Mouse (Mus musculus): Measurements from ENCODE around the gene Gm884.
"Not testable (repeated sequence)": the region's sequence is repeated elsewhere in the genome, so short reads cannot be mapped to it uniquely, and the experiment has no call there.

The Gm884 gene

DNA sequence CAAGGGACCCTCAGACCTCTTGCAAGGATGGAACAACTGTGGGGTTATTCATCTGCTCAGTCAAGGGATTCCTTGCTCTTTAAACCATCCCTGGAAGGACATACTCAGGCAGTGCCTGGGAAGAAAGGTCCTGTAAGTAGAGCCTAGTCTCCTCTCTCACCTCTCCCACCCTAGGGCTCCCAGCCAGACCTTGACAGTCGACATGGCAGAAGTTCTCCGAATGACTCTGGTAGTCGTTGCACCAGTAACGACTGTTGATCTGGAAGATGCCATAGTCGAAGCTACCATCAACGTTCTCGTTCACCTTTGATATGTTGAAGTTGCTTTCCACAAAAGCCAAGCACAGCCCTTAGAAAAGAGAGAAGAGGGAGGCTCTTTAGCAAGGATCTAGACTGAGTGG, 13.9 kb upstream of the Gm884 start:
- no peak for DNase-seq (ENCODE audit: low spot score)

DNA sequence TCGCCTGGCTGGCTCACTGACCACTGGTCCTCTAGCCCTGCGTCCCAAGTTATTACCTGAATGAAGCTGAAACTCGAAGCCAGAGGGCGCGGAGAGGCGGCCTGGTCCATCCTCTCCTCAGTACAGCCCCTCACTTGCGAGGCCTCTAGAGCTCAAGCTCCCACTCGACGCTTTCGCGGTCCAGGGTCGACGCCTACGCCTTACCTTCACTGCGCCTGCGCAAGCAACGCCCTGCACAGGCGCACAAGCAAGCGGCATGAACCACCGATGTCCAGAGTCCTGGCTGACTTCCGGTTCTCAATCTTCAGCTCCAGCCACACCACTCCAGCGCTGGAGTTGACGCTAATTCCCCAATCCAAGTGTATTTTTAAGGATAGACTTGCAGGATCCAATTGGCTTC, 6.5 kb upstream of the Gm884 start:
- no peak for DNase-seq (ENCODE audit: low spot score)

DNA sequence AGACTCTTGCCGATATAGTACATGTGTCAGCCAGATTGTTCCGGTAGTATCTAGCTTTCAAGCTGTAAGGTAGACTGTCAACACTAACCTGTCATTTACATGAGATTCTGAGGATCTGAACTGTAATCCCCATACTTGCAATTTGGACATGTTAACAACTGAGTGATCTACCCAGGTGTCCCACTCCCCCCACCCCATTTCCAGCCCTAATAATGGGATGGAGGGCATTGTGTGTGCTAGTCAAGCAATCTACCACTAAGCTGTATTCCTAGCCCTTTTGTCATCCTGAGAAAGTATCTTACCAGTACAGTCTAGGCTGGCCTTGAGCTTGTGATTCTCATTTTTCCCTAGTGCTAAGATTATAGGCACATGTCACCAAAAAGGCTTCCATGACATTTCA, 10.2 kb downstream of the Gm884 start:
- no peak for DNase-seq (ENCODE audit: low spot score)

DNA sequence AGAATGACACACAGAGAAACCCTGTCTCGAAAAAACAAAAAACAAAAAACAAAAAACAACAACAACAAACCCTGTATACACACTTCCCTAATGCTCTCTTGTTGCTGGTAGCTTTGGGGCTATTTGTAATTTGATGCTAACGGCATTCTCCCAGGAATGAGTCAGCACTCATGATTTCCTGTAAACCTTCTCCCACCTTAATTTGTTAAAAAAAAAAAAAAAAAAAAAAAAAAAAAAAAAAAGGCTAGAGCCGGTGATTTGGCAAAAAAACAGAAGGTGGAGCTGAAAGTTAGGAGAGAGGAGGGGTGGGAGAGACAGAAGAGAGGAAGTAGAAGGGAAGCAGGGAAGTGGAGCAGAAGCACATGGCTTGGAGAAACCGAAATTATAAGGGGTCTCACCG, 14.3 kb downstream of the Gm884 start:
- DNase-seq (ENCODE audit: low spot score) = no peak

DNA sequence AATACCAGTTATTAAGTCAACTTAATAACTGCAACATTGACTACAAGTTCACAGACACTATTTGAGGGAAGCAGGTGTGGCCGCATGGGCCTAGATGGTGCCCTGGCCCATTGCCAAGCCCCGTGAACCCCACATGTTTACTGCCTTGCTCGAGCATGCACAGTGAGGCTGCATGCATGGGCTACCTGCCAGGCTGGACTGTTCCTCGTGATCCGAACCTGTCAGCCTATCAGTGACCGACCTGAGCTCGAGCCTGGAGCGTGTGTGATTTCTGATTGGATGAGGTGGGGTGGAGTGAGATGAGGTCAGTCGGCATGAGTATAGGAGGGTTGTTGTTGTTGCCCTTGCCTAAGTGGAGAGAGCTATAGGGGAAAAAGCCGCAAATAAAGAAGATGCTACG, 42.6 kb downstream of the Gm884 start:
- DNase-seq (ENCODE audit: low spot score) = no peak

DNA sequence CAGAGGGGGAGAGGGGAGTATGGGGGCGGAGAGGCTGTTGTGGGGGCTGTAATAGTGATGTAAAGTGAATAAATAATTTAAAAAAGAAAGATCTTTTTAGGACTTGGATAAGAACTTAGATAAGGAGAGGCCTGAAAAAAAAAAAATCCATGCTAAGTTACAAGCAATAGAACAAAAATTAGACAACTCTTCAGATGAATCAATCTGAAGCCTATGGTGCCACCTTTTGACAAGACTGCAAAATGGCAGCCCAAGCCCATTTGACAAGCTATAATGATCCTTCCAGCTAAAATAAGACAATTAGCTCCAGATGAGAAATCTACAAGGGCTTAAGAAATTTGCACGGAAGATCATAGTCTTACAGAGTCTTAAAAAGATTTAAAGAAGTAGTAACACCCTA, 64.9 kb downstream of the Gm884 start:
- no peak for DNase-seq (ENCODE audit: low spot score)

DNA sequence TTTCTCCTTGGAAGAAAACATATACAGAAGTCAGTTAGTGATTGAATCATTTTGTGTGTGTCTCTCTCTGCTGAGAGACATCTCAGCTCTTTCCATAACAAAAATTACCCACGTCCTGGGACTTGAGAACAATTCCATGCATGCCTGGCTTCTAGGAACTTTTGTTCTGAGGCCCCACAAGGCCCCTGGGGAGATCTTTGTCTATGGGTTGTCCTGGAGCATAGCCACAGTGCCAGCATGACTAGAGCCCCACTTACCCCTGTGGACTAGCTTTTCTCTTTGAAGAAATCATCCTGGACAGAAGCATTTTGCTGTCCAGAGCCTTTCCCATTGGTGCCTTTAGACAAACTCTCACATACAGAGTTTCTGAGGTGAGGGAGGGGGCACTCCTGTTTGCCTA, 86.0 kb downstream of the Gm884 start:
- DNase-seq (ENCODE audit: low spot score) = not testable (repeated sequence)

DNA sequence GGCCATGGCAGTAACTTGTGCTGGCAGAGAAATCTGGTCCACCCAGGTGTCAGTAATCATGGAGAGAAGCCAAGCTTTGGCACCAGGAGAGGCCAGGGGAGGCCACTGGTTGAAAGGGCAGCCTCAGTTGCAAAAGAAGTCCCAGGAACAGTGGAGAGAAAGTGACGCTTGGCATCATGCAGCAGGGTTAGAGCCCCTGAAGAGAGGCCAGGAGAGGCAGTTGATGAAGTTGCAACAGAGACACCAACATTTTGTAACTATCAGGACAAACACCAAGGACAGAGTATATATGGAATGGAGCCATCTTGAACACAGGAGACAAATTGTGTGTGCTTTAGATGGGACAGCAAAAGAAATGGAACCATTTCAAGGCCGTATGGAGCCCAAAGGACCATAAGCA, 108.8 kb downstream of the Gm884 start:
- no peak for DNase-seq (ENCODE audit: low spot score)

DNA sequence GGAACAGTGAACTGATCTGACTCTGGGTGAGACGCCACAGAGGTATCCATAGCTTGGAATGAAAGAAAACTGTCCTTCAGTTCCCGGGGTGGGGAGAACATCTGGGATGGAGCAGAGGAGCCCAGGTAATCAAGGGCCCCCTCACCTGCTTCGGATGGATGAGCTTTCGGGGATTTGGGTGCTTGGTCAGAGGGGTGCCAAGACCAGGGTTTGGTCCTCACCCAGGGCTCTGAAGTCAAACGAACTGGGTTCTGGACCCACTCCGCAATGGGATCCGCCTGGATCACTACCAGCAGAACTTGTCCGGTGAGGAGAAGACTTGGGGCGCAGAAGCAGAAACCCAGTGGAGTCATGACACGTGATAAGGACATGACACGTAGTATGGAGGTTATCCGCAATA, 116.4 kb downstream of the Gm884 start, which contains the start of gene Lrrc37a:
Gene Lrrc37a, minus strand, starts transcription at position 101 of the 400 bp plus-strand sequence.
- no peak for DNase-seq (ENCODE audit: low spot score)

All from embryo, embryonic 10 days (tissue).